Mouse (Mus musculus) R1 (cell line): ENCODE data around the gene Tas2r118.
A peak's percentile ranks its signal among the peaks of the same experiment; 100 is the strongest.

Experiments used
- DNase-seq: peaks from one replicate; pipeline ENCODE4 v3.0.0-alpha.2; 2018; ENCODE audit warnings: low read depth, low spot score

Gene Tas2r118

GRCm38 (mm10) chr6:23969960-23970359 is at the start of gene Tas2r118:
Tas2r118 (minus strand) TSS chr6:23970060.
- no peak for DNase-seq

- peak; percentile 19 for DNase-seq
Observed at GRCm38 (mm10) chr6:24018320-24018719, 48.5 kb upstream of the Tas2r118 start.

- no peak for DNase-seq
Observed at GRCm38 (mm10) chr6:23993276-23993675, 23.4 kb upstream of the Tas2r118 start.

GRCm38 (mm10) chr6:23990687-23991387 is 21.0 kb upstream of the Tas2r118 start:
- no peak for DNase-seq

GRCm38 (mm10) chr6:23986293-23986692 is 16.4 kb upstream of the Tas2r118 start:
- no peak for DNase-seq

- DNase-seq = no peak
Observed at GRCm38 (mm10) chr6:23966980-23967379, 2.9 kb downstream of the Tas2r118 start.

GRCm38 (mm10) chr6:23965925-23966324 is 3.9 kb downstream of the Tas2r118 start:
- no peak for DNase-seq

GRCm38 (mm10) chr6:23963741-23964140 is 6.1 kb downstream of the Tas2r118 start:
- no peak for DNase-seq

- no peak for DNase-seq
Observed at GRCm38 (mm10) chr6:23940776-23941175, 29.1 kb downstream of the Tas2r118 start.

GRCm38 (mm10) chr6:23938575-23939488 is 31.0 kb downstream of the Tas2r118 start:
- DNase-seq = peak; percentile 14

GRCm38 (mm10) chr6:23936414-23936813 is 33.4 kb downstream of the Tas2r118 start:
- no peak for DNase-seq

- DNase-seq = peak; percentile 54
Observed at GRCm38 (mm10) chr6:23923806-23924205, 46.1 kb downstream of the Tas2r118 start.
